Mouse (Mus musculus): ENCODE results near the gene Hipk2.

Hipk2 gene

GRCm38 (mm10) chr6:38661626-38662025 is 214.3 kb downstream of the Hipk2 start:
- DNase-seq (ENCODE audit: low read depth in 2 of 2, low spot score in 2 of 2): no peak

- DNase-seq (ENCODE audit: low read depth in 2 of 2, low spot score in 2 of 2): peak; percentile 35 to 45
Observed at GRCm38 (mm10) chr6:38650263-38650937, 225.6 kb downstream of the Hipk2 start.

- no peak for DNase-seq (ENCODE audit: low read depth in 2 of 2, low spot score in 2 of 2)
Observed at GRCm38 (mm10) chr6:38649545-38649944, 226.4 kb downstream of the Hipk2 start.

All from CD8-positive naive resting alpha-beta T cell, adult 2 months (primary cell).